Mouse (Mus musculus) heart, embryonic 14.5 days (tissue): ENCODE measurements at regions not wholly inside any gene's neighbourhood (a gene's known extent, or its start where the extent isn't known, plus 50 kb on each side); places are given as distances from the start of the nearest gene placed in this dataset.
A peak's percentile ranks its signal among the peaks of the same experiment; 100 is the strongest.

ENCODE experiments used
- ATAC-seq: fragments of 200-750 bp; cut with Nextera tagmentation; 2 replicates; pipeline ENCODE4 v1.8.0; 2017; ENCODE audit warnings: low read depth, moderate TSS enrichment; ENCODE audit not compliant: insufficient number of reproducible peaks, insufficient read depth, low FRiP score
- H3K27ac ChIP-seq, 2 experiments: fragments of 200-500 bp in 1 of 2; fragments of 300-500 bp in 1 of 2; sonication (generic) in 1 of 2; replicated peaks in 1 of 2; 2 replicates each; pipeline ENCODE4 v1.5.1; 2012 to 2014; ENCODE audit warnings: low read depth in 2 of 2, low read length in 2 of 2, control low read depth in 1 of 2, mild to moderate bottlenecking in 1 of 2, mixed read lengths in 1 of 2; ENCODE audit not compliant: control insufficient read depth in 1 of 2, insufficient read depth in 1 of 2
- H3K27me3 ChIP-seq: fragments of 300-500 bp; sonication (generic); 2 replicates; pipeline ENCODE4 v1.6.1; 2014; ENCODE audit warnings: mild to moderate bottlenecking, low read length, control low read depth; ENCODE audit not compliant: control insufficient read depth, insufficient read depth
- H3K36me3 ChIP-seq: fragments of 300-500 bp; sonication (generic); 2 replicates; pipeline ENCODE4 v1.6.1; 2014; ENCODE audit warnings: mild to moderate bottlenecking, control low read depth, low read length, mixed read lengths; ENCODE audit not compliant: control insufficient read depth, insufficient read depth
- H3K4me1 ChIP-seq, 2 experiments: fragments of 200-500 bp in 1 of 2; fragments of 300-500 bp in 1 of 2; sonication (generic) in 1 of 2; 2 replicates each; pipeline ENCODE4 v1.6.1; 2012 to 2014; ENCODE audit warnings: low read length in 2 of 2, control low read depth in 1 of 2, mixed read lengths in 1 of 2; ENCODE audit not compliant: control insufficient read depth in 2 of 2, insufficient read depth in 2 of 2
- H3K4me2 ChIP-seq: fragments of 300-500 bp; sonication (generic); 2 replicates; pipeline ENCODE4 v1.6.1; 2014; ENCODE audit warnings: mild to moderate bottlenecking, low read length
- H3K4me3 ChIP-seq, 2 experiments: fragments of 200-500 bp in 1 of 2; fragments of 300-500 bp in 1 of 2; sonication (generic) in 1 of 2; 2 replicates each; pipeline ENCODE4 v1.5.1; 2012 to 2014; ENCODE audit warnings: low read length in 2 of 2, mild to moderate bottlenecking in 2 of 2, control low read depth in 1 of 2, low read depth in 1 of 2, moderate library complexity in 1 of 2; ENCODE audit not compliant: control insufficient read depth in 1 of 2, insufficient read depth in 1 of 2
- H3K9ac ChIP-seq: fragments of 300-500 bp; sonication (generic); 2 replicates; pipeline ENCODE4 v1.6.1; 2014; ENCODE audit warnings: mild to moderate bottlenecking, low read length
- H3K9me3 ChIP-seq: fragments of 300-500 bp; sonication (generic); 2 replicates; pipeline ENCODE4 v1.6.1; 2016; ENCODE audit warnings: low read length, control low read depth; ENCODE audit not compliant: control insufficient read depth
- WGBS: fragments of 180-500 bp; shearing (Covaris S2); extraction: QIAGEN DNeasy Blood & Tissue Kit; methylation state at CpG from one replicate; pipeline ENCODE4 v1.1.7; 2014; 5-methylcytosine and 5-hydroxymethylcytosine counted together

GRCm38 (mm10) chr17:64382894-64383293 is 51.2 kb upstream of the Pja2 start:
- Histone ChIP-seq H3K27me3 (no peaks in the 10 kb centered on the region), H3K9me3 (no peaks in the 10 kb centered on the region), H3K36me3 (no peaks in the 10 kb centered on the region), H3K4me1 (no peaks in the 10 kb centered on the region), H3K4me2 (no peak overlapping the region), H3K27ac (no peak overlapping the region), H3K4me3 (no peak overlapping the region), H3K9ac (no peak overlapping the region)
- 76% methylated on average over 6 of the region's 6 CpGs for WGBS
- no peak for ATAC-seq

GRCm38 (mm10) chr17:64383600-64383999 is 51.9 kb upstream of the Pja2 start:
- no peak overlapping the region for H3K4me2 ChIP-seq
- H3K9ac ChIP-seq: no peak overlapping the region
- 88% methylated on average over 11 of the region's 11 CpGs for WGBS
- no peak overlapping the region for H3K4me3 ChIP-seq
- H3K27me3 ChIP-seq: no peaks in the 10 kb centered on the region
- H3K4me1 ChIP-seq: no peaks in the 10 kb centered on the region
- no peak overlapping the region for H3K27ac ChIP-seq
- H3K9me3 ChIP-seq: no peaks in the 10 kb centered on the region
- no peak for ATAC-seq
- no peaks in the 10 kb centered on the region for H3K36me3 ChIP-seq

- no peaks in the 10 kb centered on the region for H3K36me3 ChIP-seq
- H3K4me1 ChIP-seq: no peaks in the 10 kb centered on the region
- H3K4me3 ChIP-seq: no peak overlapping the region
- H3K27ac ChIP-seq: no peak overlapping the region
- H3K9me3 ChIP-seq: no peaks in the 10 kb centered on the region
- no peak for ATAC-seq
- H3K27me3 ChIP-seq: no peaks in the 10 kb centered on the region
- 98% methylated on average over 1 of the region's 1 CpGs for WGBS
- H3K4me2 ChIP-seq: no peak overlapping the region
- H3K9ac ChIP-seq: no peak overlapping the region
These were observed 58.6 kb upstream of the Pja2 start for GRCm38 (mm10) chr17:64390349-64390748.

- Histone ChIP-seq H3K36me3 (no peaks in the 10 kb centered on the region), H3K27ac (0 out of 4 replicates have a peak overlapping the region, but pooled peaks of 1 of the 2 experiments have one; percentile 14), H3K4me2 (peak overlapping the region; percentile 40), H3K4me3 (no peak overlapping the region), H3K4me1 (no peaks in the 10 kb centered on the region; a peak in 2 of 4 replicates), H3K27me3 (no peaks in the 10 kb centered on the region), H3K9ac (no peak overlapping the region; the same call in 1 of the 2 replicates), H3K9me3 (no peaks in the 10 kb centered on the region)
- ATAC-seq: no peak
- 35% methylated on average over 12 of the region's 12 CpGs for WGBS
These were observed 65.7 kb upstream of the Pja2 start for GRCm38 (mm10) chr17:64397254-64397897.

GRCm38 (mm10) chr17:64398114-64398692 is 66.5 kb upstream of the Pja2 start:
- no peak overlapping the region for H3K9ac ChIP-seq
- H3K36me3 ChIP-seq: no peaks in the 10 kb centered on the region
- H3K27me3 ChIP-seq: no peaks in the 10 kb centered on the region
- no peak for ATAC-seq
- H3K4me1 ChIP-seq: no peaks in the 10 kb centered on the region; a peak in 2 of 4 replicates
- H3K4me3 ChIP-seq: no peak overlapping the region
- H3K4me2 ChIP-seq: no peak overlapping the region
- no peak overlapping the region for H3K27ac ChIP-seq
- H3K9me3 ChIP-seq: no peaks in the 10 kb centered on the region
- WGBS: 85% methylated on average over 9 of the region's 9 CpGs

GRCm38 (mm10) chr17:64398708-64399107 is 67.0 kb upstream of the Pja2 start:
- H3K9ac ChIP-seq: no peak overlapping the region
- no peaks in the 10 kb centered on the region for H3K27me3 ChIP-seq
- no peak overlapping the region for H3K4me2 ChIP-seq
- ATAC-seq: no peak
- H3K4me3 ChIP-seq: no peak overlapping the region
- H3K27ac ChIP-seq: no peak overlapping the region
- 0 out of 2 replicates have a peak, but pooled peaks cover 3% of the 10 kb centered on the region for H3K9me3 ChIP-seq
- no peaks in the 10 kb centered on the region for H3K36me3 ChIP-seq
- 40% methylated on average over 3 of the region's 3 CpGs for WGBS
- no peaks in the 10 kb centered on the region; a peak in 2 of 4 replicates for H3K4me1 ChIP-seq

GRCm38 (mm10) chr17:64406742-64407254 is 75.1 kb upstream of the Pja2 start:
- H3K9ac ChIP-seq: no peak overlapping the region
- H3K4me1 ChIP-seq: no peaks in the 10 kb centered on the region
- no peaks in the 10 kb centered on the region for H3K27me3 ChIP-seq
- H3K36me3 ChIP-seq: no peaks in the 10 kb centered on the region
- H3K4me3 ChIP-seq: no peak overlapping the region
- H3K9me3 ChIP-seq: 0 out of 2 replicates have a peak, but pooled peaks cover 3% of the 10 kb centered on the region
- no peak overlapping the region for H3K27ac ChIP-seq
- no peak for ATAC-seq
- WGBS: 80% methylated on average over 5 of the region's 5 CpGs
- H3K4me2 ChIP-seq: no peak overlapping the region
